Mouse (Mus musculus): ENCODE measurements around the gene Cggbp1.
"Not testable (repeated sequence)": the region's sequence is repeated elsewhere in the genome, so short reads cannot be mapped to it uniquely, and the experiment has no call there.

The Cggbp1 gene

GRCm38 (mm10) chr16:64851563-64852362 lies at the start of gene Cggbp1, which contains the start of gene Zfp654:
TSS of gene Cggbp1 (plus strand) at chr16:64851996.
TSS of gene Zfp654 (minus strand) at chr16:64851652.
- DNase-seq (ENCODE audit: low spot score), result peak; percentile 99

GRCm38 (mm10) chr16:64803041-64803440 lies 48.8 kb upstream of the Cggbp1 start:
- DNase-seq (ENCODE audit: low spot score), result no peak

- no peak for DNase-seq (ENCODE audit: low spot score)
These were observed 34.6 kb upstream of the Cggbp1 start for GRCm38 (mm10) chr16:64817094-64817765.

GRCm38 (mm10) chr16:64823890-64824289 lies 27.9 kb upstream of the Cggbp1 start:
- no peak for DNase-seq (ENCODE audit: low spot score)

GRCm38 (mm10) chr16:64824474-64824873 lies 27.3 kb upstream of the Cggbp1 start:
- no peak for DNase-seq (ENCODE audit: low spot score)

- no peak for DNase-seq (ENCODE audit: low spot score)
These were observed 21.5 kb upstream of the Cggbp1 start for GRCm38 (mm10) chr16:64830291-64830690.

GRCm38 (mm10) chr16:64835996-64836545 lies 15.7 kb upstream of the Cggbp1 start:
- DNase-seq (ENCODE audit: low spot score), result no peak

GRCm38 (mm10) chr16:64836709-64837108 lies 15.1 kb upstream of the Cggbp1 start:
- no peak for DNase-seq (ENCODE audit: low spot score)

GRCm38 (mm10) chr16:64841481-64842373 lies 10.1 kb upstream of the Cggbp1 start:
- no peak for DNase-seq (ENCODE audit: low spot score)

GRCm38 (mm10) chr16:64842374-64842729 lies 9.4 kb upstream of the Cggbp1 start:
- DNase-seq (ENCODE audit: low spot score), result no peak

- DNase-seq (ENCODE audit: low spot score), result no peak
These were observed 5.8 kb upstream of the Cggbp1 start for GRCm38 (mm10) chr16:64845947-64846346.

- peak; percentile 28 for DNase-seq (ENCODE audit: low spot score)
These were observed 1.3 kb upstream of the Cggbp1 start for GRCm38 (mm10) chr16:64850287-64851084.

GRCm38 (mm10) chr16:64851085-64851562 lies 672 bp upstream of the Cggbp1 start:
- no peak for DNase-seq (ENCODE audit: low spot score)

- DNase-seq (ENCODE audit: low spot score), result peak; percentile 56
These were observed 660 bp downstream of the Cggbp1 start for GRCm38 (mm10) chr16:64852441-64852871.

- no peak for DNase-seq (ENCODE audit: low spot score)
These were observed 1.1 kb downstream of the Cggbp1 start for GRCm38 (mm10) chr16:64852891-64853290.

- DNase-seq (ENCODE audit: low spot score), result no peak
These were observed 5.2 kb downstream of the Cggbp1 start for GRCm38 (mm10) chr16:64856946-64857345.

GRCm38 (mm10) chr16:64865841-64866240 lies 14.0 kb downstream of the Cggbp1 start:
- not testable (repeated sequence) for DNase-seq (ENCODE audit: low spot score)

GRCm38 (mm10) chr16:64868613-64869012 lies 16.8 kb downstream of the Cggbp1 start:
- DNase-seq (ENCODE audit: low spot score), result no peak

GRCm38 (mm10) chr16:64869621-64870020 lies 17.8 kb downstream of the Cggbp1 start:
- no peak for DNase-seq (ENCODE audit: low spot score)

GRCm38 (mm10) chr16:64872296-64872695 lies 20.5 kb downstream of the Cggbp1 start:
- DNase-seq (ENCODE audit: low spot score), result no peak

GRCm38 (mm10) chr16:64872841-64873240 lies 21.0 kb downstream of the Cggbp1 start:
- DNase-seq (ENCODE audit: low spot score), result no peak
